Mouse (Mus musculus) embryonic fibroblast, embryonic 13.5 days (primary cell): ENCODE results near the gene Olfr320.
"Not testable (repeated sequence)": the region's sequence is repeated elsewhere in the genome, so short reads cannot be mapped to it uniquely, and the experiment has no call there.

ENCODE experiments used
- CTCF ChIP-seq: IDR thresholded peaks from 2 replicates; pipeline ENCODE4 v1.5.1; 2011; ENCODE audit warnings: mild to moderate bottlenecking, control low read depth, low read length, moderate library complexity, borderline replicate concordance; ENCODE audit not compliant: insufficient read depth
- POLR2A ChIP-seq: IDR thresholded peaks from 2 replicates; pipeline ENCODE4 v1.6.1; 2011; ENCODE audit warnings: low read depth, mild to moderate bottlenecking, control low read depth, low read length, moderate library complexity

DNA sequence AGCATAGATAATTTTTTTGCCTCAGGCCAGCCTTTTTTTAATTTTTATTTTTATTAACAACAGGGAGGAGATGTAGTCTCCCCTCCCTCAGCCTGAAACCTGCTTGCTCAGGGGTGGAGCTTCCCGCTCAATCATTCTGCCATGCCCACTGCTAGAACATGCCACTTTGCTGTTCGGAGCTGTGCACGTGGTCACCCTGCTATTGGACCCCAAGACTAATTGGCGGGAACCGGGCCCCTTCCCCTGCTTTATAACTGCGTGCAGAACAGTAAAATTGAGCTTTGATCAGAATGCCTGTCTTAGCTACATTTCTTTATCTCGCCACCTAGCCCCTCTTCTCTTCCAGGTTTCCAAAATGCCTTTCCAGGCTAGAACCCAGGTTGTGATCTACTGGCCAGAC lies 36.8 kb downstream of the Olfr320 start:
- not testable (repeated sequence) for TF ChIP-seq POLR2A, CTCF
